Mouse (Mus musculus) cerebellum, adult 2 months (tissue): ENCODE measurements around the gene G6pd2. TPM values are rescaled to one million over a fixed set of nuclear protein-coding genes. Genes with fewer than 3 reads are reported as not detected.

Experiments used
- DNase-seq, 2 experiments: peaks; one replicate each; pipeline ENCODE4 v3.0.0; 2021
- H3K27ac ChIP-seq: fragments of 200-500 bp; 2 replicates; pipeline ENCODE4 v1.5.1; 2012; ENCODE audit warnings: low read length, control low read depth, inconsistent platforms; ENCODE audit not compliant: insufficient read depth
- H3K27me3 ChIP-seq: fragments of 200-500 bp; 2 replicates; pipeline ENCODE4 v1.6.1; 2012; ENCODE audit warnings: inconsistent platforms, mild to moderate bottlenecking, low read length, moderate library complexity; ENCODE audit not compliant: control insufficient read depth, insufficient read depth
- H3K4me1 ChIP-seq: fragments of 200-500 bp; 2 replicates; pipeline ENCODE4 v1.6.1; 2011; ENCODE audit warnings: low read length; ENCODE audit not compliant: control insufficient read depth, insufficient read depth
- H3K4me3 ChIP-seq: fragments of 200-500 bp; replicated peaks from 2 replicates; pipeline ENCODE3; 2011; ENCODE audit warnings: mild to moderate bottlenecking, low read depth, low read length, control low read depth; ENCODE audit not compliant: insufficient read depth
- CTCF ChIP-seq: fragments of 200-500 bp; IDR thresholded peaks from 2 replicates; pipeline ENCODE4 v1.5.1; 2011; ENCODE audit warnings: low read depth, mild to moderate bottlenecking, control low read depth, low read length, moderate library complexity, borderline replicate concordance; ENCODE audit not compliant: insufficient read depth
- POLR2A ChIP-seq: fragments of 200-500 bp; IDR thresholded peaks from 2 replicates; pipeline ENCODE4 v1.6.1; 2011; ENCODE audit warnings: low read length, control low read depth, borderline replicate concordance; ENCODE audit not compliant: insufficient read depth
- WGBS: fragments of 180-500 bp; shearing (Covaris S2); methylation state at CpG from one replicate; pipeline ENCODE4 v1.1.7; 2018; 5-methylcytosine and 5-hydroxymethylcytosine counted together
- polyA plus RNA-seq: library from polyadenylated mRNA; depleted of rRNA; stranded (reverse); fragments of >200 nt; gene quantifications from 2 replicates; pipeline ENCODE4 v1.2.3, GENCODE M21; 2012; rRNA removed

The G6pd2 gene
- polyA plus RNA-seq: not detected in 2 replicates

GRCm38 (mm10) chr5:61808516-61808915 lies at the start of gene G6pd2:
Gene G6pd2, plus strand, starts transcription at chr5:61808816.
- TF ChIP-seq POLR2A (no peak), CTCF (no peak)
- Histone ChIP-seq H3K4me1 (no peaks in the 10 kb centered on the region), H3K27ac (no peak within 1 kb of the TSS), H3K4me3 (no peak within 1 kb of the TSS), H3K27me3 (no peaks in the 10 kb centered on the region)
- no peak for DNase-seq
- WGBS: 96% methylated on average over 2 of the region's 2 CpGs

- TF ChIP-seq CTCF (no peak), POLR2A (no peak)
- Histone ChIP-seq H3K27me3 (no peaks in the 10 kb centered on the region), H3K27ac (no peak overlapping the region), H3K4me1 (no peaks in the 10 kb centered on the region), H3K4me3 (no peak overlapping the region)
- whole genome bisulfite sequencing: 57% methylated on average over 1 of the region's 1 CpGs
- DNase-seq: no peak
These were observed 44.4 kb upstream of the G6pd2 start for GRCm38 (mm10) chr5:61764214-61764613.

GRCm38 (mm10) chr5:61832935-61833551 lies 24.4 kb downstream of the G6pd2 start:
- DNase-seq: no peak
- no peaks in the 10 kb centered on the region for H3K4me1 ChIP-seq
- no peak for TF ChIP-seq CTCF
- no peak for TF ChIP-seq POLR2A
- H3K4me3 ChIP-seq: no peak overlapping the region
- H3K27me3 ChIP-seq: no peaks in the 10 kb centered on the region
- H3K27ac ChIP-seq: no peak overlapping the region

GRCm38 (mm10) chr5:61843891-61844290 lies 35.3 kb downstream of the G6pd2 start:
- no peak overlapping the region for H3K27ac ChIP-seq
- H3K4me3 ChIP-seq: no peak overlapping the region
- 38% methylated on average over 2 of the region's 2 CpGs for WGBS
- no peaks in the 10 kb centered on the region for H3K27me3 ChIP-seq
- TF ChIP-seq POLR2A: no peak
- TF ChIP-seq CTCF: no peak
- no peak for DNase-seq
- no peaks in the 10 kb centered on the region for H3K4me1 ChIP-seq
